Mouse (Mus musculus): ENCODE measurements at regions not wholly inside any gene's neighbourhood (a gene's known extent, or its start where the extent isn't known, plus 50 kb on each side); places are given as distances from the start of the nearest gene placed in this dataset.

DNA sequence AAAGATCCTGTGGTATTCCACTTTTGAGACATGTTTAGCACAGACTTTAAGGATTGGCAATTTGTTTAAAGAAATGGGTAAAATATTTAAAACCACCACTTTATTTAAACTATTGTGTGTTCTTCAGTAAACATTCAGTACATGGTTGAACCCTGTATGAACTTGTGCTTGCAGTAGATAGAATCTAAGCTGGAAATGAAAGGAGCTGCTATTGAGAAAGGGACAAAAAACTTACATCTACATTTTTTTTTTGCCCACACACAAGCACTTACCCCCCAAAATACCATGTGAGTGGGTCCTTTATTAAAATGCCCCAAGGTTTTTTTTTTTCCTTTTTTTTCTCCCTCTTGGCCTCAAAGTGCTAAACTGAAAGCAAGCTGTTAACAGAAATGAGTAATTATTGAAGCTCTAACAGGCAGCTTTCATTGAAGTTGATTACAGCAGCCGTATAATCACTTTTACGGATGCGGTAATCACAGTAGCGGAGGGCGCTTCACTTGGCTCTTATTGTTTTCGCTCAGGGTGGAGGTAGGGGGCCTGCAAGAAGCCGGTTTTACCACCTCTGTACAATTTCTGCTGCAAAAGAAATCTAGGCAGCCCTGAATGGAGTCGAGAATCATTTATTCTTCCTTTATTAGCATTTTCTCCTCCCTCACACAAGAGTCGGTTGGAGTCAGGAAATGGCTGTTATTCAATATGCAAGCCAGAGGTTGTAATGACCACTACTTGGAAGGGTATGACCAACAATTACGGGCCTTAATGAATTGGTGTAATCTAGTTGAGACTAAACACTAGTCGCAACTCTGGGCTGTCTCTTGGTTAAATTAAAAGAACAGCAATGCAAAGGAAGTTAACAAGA lies 257.7 kb downstream of the Lmo4 start:
- DNase-seq (ENCODE audit: low spot score), result no peak

DNA sequence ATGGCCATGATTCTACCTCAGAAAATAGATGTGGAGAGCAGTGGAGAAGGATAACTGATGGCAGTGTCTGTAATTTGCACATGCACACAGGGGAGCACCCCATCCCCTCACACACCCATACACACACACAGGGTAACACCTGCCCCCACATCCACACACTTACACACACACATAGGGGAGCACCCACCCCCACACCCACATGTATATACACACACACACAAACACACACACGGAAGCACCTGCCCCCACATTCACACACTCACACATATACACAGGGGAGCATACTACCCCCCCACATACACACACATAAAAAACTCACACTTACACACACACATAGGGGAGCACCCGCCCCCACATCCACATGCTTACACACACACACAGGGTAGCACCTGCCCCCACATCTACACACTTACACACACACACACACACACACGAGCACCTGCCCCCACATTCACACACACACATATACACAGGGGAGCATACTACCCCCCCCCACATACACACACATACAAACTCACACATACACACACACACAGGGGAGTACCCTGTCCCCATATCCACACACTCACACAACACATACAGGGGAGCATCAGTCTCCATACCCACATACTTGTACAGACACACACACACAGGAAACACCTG lies 265.8 kb downstream of the Lmo4 start:
- no peak for DNase-seq (ENCODE audit: low spot score)

DNA sequence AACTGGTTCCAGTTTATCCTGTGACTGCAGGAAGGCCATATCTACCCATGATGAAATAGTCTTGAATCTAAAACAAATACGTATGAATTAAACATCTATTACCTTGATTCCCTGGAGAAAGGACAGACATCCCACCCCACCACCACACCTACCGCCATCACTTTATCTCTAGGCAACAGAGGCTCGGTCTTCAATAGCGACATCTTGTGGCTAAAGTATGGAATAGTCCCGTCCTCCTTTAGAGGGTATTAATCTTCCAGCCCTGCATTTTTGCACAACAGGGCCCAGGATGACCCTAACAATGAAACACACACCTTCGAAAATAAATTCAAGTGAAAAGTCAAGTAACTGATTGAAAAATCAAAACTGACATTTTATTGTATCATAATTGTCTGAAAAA lies 279.7 kb downstream of the Lmo4 start:
- DNase-seq (ENCODE audit: low spot score), result no peak

DNA sequence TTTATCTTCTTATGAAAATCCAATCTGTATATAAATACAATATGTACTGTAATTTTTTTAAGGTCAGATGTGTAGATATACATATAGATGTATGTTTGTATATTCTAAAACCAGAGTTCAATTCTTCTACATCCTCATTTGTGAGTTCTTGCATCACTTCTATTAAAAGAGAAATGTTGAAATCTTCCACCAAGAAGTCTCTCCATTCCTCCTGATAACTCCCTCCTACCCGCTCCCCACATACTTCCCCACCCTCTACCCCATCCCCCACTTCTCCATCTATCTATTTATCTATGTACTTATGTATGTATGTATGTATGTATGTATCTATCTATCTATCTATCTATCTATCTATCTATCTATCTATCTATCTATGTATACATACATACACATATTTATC lies 285.3 kb downstream of the Lmo4 start:
- DNase-seq (ENCODE audit: low spot score), result no peak

DNA sequence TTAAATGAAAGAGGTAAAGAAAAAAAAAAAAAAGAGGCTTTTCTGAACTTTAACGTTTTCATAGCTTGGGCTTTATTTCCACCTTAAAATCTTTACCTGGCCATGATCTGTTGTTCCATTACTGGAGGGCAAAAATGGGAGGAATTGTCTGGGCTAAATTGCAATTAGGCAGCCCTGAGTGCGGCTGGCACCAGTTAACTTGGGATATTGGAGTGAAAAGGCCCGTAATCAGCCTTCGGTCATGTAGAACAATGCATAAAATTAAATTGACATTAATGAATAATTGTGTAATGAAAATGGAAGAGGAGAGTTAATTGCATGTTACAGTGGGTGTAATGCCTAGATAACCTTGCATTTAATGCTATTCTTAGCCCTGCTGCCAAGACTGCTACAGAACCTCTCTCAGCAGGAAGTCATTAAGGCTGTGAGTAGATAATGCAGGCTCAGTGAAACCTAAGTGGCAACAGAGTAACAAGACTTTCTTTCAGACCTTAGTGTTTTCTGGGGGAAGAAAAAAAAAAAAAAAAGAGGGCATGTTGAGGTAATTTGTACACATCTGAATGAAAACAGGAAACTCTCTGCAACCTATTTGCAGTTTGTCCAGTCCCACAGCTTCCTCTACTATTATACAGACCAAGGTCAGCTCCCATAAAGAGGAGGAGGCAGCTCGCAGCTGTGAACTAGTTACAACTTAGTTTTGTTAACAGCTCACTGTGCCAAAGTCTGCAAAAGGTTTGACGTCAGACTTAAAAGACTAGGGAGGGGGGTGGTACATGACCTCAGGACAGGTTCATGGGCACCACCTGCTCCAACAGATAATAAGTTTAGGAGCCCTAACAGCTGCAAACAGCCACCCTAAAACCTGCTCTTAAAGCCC lies 290.4 kb downstream of the Lmo4 start:
- no peak for DNase-seq (ENCODE audit: low spot score)

DNA sequence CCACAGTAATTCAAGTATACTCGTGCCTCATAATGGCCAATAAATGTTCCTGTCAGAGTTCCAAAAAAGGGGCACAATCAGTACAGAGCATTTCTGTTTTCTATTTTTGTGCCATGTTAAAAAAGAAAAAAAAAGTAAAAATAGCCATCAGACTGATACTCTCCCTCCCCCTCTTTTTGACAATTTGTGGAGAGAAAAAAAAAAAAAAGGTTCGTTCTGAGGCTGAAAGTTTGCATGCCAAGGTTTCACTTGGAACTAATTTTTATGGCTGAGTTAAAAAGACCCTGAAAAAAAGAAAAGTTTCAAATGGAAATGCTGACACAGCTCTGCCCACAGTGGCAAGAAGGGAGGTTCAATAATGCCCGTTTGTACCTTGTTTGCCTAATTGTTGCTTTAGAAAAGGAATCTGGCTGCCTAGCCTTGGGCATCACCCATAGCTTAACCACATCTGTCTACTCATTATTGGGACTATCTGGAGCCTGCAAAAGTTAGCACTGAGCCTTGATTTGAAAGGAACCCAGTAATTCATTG lies 291.9 kb downstream of the Lmo4 start:
- DNase-seq (ENCODE audit: low spot score), result no peak

DNA sequence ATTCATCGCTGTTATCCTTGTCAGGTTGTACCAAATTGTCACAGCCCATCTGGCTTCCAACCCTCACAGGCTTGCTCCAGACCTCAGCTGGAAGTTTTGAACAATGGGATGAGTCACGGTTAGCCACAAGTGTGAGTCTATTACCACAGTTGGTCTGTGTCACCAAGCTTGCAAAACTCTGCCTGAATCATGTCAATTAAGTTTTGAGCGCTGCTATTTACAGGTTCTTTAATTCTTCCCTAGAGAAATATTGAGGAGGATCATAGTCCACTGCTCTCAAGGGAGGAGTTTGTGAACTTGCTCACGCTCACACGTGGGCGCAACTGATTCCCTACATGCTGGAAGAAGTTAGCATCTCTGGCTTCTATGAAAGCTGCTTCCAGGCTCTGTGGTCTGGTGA lies 292.6 kb downstream of the Lmo4 start:
- DNase-seq (ENCODE audit: low spot score), result no peak

DNA sequence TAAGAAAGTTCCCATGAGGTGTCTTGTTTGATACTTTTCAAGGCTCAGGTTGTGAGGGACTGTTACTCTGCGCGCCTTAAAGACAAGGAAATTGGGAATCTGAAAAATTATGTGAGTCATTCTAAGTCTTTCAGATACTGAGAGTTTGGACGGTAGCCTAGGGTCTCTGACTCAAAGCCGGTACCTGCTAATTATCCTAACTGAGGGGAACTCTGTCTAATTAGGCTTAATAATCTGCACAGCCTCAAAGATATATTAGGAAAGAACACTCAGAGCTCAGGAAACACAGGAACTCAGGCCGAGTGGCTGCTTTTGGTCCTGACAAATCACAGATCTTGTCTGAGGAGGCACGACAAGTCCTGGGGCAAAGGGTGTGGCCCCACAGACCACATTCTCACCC lies 295.7 kb downstream of the Lmo4 start:
- no peak for DNase-seq (ENCODE audit: low spot score)

DNA sequence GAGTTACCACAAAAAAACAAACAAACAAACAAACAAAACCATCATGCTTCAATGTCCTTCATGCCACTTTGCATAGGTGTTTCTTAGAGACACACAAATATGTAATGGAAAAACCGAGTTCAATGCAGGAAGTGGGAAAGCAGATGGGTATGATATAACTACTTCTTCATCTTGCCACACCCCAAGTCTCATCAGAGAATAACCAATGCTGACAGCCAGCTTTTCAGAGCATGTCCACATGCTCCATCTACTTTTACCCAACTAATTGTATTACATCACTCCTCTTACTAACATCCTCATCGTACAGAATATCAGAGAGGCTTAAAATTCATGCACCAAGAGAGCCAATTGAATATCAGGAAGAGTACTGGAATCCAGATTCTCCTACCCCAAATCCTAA lies 301.6 kb downstream of the Lmo4 start:
- DNase-seq (ENCODE audit: low spot score), result no peak

DNA sequence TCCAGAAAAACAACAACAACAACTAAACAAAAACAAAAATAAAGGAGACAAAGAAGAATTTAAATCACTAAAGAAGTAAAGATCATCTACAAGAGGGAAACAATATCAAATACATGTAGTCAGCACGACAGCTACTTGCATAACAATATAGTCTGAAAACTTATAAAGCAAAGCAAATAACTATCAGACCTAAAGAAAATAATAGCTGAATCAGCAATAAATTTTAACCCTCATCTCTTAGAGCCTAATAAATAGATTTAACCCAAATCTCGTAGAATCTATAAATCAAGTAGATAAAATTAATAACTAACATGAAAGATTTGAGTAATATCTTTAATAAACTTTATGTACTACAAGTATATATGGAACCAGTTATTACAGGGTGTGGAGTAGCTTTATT lies 324.2 kb downstream of the Lmo4 start:
- no peak for DNase-seq (ENCODE audit: low spot score)

DNA sequence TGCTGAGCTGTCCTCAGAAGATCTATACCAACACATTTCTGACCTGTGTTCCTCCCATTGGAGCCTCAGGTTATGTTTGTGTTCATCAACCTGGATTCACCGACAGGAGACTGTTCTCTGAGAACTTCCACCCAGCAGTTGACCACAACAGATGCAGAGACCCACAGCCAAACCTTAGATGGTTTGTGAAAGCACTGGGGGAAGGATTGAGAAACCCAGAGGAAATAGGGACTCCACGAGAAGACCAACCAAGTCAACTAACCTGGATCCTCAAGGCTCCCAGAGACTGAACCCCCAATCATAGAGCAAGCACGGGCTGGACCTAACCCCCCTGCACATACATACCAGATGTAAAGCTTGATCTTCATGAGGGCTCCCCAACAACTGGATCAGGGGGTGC lies 331.1 kb downstream of the Lmo4 start:
- no peak for DNase-seq (ENCODE audit: low spot score)

DNA sequence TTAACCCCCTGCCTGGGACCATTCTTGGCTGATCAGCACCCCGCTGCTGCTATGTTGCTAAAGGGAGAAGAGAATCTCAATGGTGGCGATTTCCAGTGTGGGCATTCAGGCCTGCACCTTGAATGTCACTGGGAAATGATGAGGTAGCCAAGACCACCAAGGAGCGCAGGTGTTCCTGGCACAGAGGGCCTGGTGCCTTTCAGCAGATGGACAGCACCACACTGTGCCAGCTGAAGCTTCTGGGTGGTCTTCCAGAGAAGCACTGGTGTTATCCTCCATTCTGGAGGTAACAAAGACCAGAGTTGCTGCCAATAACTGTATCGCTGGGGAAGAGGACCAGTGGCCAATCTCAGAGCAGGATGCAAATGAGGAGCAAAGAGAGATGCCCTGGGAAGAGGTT lies 338.5 kb downstream of the Lmo4 start:
- no peak for DNase-seq (ENCODE audit: low spot score)

DNA sequence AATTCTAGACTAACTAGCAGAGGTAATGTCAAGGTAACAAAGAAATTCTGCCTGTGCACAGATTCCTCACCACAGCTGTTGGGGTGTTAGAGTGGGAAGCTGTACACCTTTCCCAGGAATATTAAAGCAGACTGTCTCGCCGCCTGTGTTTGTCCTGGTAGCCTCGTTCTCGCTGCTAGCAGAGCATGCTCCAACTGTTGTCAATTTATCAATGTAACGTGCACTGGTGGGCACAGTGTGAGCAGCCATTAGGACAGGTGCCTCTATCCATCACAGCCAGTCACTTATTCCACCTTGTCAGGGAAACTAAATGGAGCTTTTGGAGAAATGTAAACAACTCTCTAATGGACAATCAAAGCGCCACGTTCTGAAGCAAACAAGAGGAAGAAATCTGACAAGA lies 339.4 kb downstream of the Lmo4 start:
- DNase-seq (ENCODE audit: low spot score), result no peak

DNA sequence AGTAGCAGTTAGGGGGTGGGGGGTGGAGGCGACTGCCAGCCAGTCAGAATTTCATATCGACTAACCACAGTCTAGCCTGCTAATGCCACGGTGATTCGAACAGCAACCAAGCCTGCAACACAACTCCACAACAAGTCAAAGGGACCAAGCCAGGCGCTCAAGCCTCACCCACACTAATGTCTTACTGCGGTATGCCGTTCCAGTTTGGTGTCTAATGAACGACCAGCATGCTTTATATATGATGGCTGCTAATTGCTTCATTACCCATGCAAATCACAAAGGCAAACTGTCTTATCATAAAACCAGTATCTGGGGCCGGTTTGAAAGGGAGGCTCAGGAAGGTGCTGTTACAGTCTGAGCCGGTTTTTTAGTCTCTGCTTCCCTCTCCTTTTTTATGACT lies 340.5 kb downstream of the Lmo4 start:
- no peak for DNase-seq (ENCODE audit: low spot score)

DNA sequence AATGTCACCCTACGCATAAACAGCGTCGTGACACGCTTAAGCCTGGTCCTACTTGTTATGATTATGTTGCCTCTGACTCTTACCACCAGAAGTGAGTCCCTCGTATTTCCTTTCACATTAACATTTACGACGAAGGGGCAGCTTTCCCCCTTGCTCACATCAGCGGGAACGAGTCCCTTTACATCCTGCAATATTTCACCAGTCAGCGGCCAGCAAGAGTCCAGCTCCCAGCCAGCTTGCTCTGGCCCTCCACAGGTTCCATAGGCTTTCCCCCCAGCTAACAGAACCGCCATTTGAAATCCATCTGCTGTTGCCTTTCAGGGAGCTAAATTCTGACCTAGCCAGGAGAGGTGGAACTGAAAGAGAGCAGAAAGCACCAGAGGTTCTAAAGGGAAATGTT lies 342.5 kb downstream of the Lmo4 start:
- no peak for DNase-seq (ENCODE audit: low spot score)

DNA sequence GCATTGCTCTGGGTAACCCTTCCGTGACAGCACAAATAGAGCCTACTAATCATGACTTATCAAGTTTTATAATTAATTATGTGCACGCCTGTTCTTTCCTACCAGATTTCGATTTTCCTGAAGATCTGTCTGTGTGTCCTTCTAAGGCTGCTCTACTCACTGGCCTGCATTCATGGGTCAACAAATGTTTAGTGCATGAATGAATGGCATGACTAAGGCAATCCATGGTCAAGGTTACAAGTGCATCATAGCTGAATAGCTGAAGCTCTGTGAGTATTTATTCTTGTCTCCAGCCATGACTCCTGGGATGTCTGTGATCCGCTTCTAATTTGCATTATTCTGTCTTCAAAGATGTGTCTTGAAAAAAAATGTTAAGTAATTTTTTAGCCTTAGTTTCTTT lies 343.2 kb downstream of the Lmo4 start:
- DNase-seq (ENCODE audit: low spot score), result no peak

DNA sequence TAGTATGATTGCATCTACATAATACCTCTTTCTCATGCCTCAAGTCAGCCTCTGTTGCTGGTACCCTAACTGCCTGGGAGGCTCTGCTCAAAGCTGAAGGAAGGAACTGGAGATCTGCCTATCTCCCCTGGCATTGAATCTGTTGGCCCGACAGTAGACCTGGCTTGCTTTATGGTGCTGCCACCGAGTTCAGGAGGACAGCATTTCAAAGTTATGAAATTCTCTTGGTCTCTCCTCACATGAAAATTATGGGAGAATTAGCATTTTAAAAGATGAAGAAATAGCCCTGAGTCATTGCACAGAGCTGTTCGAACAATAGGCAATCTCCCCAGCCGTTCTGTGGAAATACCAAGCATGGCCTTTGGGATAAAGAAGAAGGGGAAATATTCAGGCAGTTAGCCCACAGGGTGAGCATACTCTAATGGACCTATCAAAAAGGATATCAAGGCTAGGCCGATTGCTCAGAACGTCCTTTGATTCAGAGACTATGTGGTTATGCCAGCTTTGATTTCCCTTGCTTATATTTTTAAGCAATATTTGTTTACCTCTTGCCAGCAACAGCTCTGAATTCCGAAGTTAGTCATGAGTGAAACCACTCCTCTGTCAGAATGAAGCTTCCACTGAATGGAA lies 369.3 kb downstream of the Lmo4 start:
- DNase-seq (ENCODE audit: low spot score), result no peak

DNA sequence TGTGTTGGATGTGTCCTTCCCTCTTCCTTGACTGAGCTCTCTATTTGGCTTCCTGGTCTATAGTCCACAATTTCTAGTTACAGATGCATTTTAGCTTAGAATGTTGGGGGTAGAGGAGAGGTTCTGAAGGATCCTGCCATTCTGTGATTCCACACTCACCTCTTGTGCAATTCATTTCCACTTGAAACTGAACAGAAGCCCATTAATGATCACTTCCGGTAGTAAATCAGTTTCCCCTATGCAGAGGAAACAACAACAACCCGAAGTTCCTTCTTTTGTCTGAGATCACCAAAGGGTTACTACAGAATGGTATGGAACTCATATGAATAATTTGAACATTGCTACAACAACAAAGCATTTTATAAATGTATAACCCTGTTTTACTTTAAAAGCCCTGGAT lies 370.3 kb downstream of the Lmo4 start:
- no peak for DNase-seq (ENCODE audit: low spot score)

DNA sequence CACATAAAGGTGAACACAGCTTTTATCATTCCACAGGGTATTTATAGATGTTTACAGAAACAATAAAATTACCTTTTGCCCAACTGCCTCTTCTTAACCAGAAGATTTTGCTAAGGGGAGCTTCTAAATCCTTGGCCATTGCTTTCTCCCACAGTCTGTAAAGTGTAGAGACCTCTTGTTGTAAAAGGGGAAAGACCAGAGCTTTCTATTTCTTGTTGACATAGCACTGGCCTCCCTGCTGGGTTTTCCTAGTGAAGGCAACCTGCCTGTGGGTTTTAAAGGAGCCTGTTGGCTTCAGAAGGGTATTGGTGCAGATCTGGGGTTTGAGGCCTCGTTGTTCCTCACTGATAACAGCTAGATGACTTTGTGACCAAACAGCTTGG lies 381.6 kb downstream of the Lmo4 start:
- no peak for DNase-seq (ENCODE audit: low spot score)

DNA sequence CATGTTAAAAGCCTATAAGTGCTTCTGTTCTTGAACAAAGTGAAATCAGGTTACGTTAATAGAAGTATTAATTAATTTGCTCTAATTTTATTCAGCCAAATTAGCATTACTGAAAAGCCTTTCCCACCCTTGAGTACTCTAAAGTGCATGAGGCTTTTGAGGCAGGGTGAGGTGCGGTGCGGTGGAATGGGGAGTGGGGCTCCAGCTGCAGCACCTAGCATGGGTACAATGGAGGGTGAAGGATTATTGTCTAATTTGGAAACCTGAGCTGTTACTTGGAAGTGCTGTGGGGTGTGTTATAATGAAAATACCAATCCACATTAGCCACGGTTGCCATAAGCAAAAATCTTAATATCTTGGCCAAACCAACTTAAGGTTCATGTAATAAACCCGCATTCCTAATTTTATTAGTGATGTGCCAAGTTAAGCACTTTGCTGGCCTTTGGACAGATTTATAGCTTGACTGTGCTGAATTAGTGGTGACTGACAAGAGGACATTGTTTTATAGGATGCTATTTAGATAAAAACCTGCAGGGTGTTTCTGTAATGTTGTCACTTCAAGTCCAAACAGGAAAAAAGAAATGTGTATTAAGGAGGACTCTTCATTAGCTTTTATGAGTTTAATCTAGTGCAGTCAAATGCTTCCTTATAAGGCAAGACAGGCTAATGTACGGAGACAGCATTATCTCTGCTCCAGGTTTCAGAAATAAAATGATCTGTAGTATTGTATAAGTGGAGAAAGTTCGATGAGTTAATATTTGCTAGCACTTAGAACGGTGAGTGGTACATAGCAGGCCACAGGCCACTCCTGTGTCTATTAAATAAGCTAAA lies 382.2 kb downstream of the Lmo4 start:
- DNase-seq (ENCODE audit: low spot score), result no peak

DNA sequence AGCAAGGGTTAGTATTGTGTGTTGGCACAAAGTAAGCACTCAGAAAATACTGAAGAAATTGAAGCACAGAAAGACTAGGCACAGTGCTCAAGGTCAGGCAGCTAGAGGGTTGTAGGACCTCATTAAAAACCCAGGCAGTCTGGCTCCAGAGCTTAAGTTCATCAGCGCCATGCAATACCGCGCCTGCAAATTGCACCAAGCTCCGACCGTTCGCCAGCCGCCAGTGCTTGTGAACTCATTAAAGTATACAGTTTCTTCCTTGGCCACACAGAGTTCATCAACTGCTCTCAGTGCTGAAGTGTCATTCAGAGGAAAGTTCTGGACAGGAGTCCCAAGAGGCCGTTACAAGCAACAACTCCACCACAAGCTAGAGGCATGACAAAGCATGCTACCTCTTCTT lies 397.5 kb downstream of the Lmo4 start:
- DNase-seq (ENCODE audit: low spot score), result no peak
